Mouse (Mus musculus) ES-E14 (cell line): ENCODE data around the gene Gadl1. TPM values are rescaled to one million over a fixed set of nuclear protein-coding genes. Genes with fewer than 3 reads are reported as not detected.

Experiments used
- DNase-seq: peaks from one replicate; pipeline ENCODE4 v3.0.0-alpha.2; 2013; ENCODE audit warnings: low read depth, low spot score
- H3K27ac ChIP-seq: 2 replicates; pipeline ENCODE4 v1.5.1; 2012; ENCODE audit warnings: low read depth, mild to moderate bottlenecking, low read length, moderate library complexity, mixed read lengths; ENCODE audit not compliant: poor library complexity, insufficient read depth, severe bottlenecking
- H3K36me3 ChIP-seq: 2 replicates; pipeline ENCODE4 v1.6.1; 2012; ENCODE audit warnings: mild to moderate bottlenecking, low read length, moderate library complexity, mixed read lengths; ENCODE audit not compliant: control insufficient read depth, poor library complexity, insufficient read depth, severe bottlenecking
- H3K4me1 ChIP-seq, 2 experiments: fragments of 150-350 bp in 1 of 2; sonication (generic) in 1 of 2; 2 replicates each; pipeline ENCODE4 v1.6.1; 2012; ENCODE audit warnings: low read length in 2 of 2, mild to moderate bottlenecking in 1 of 2, mixed read lengths in 1 of 2; ENCODE audit not compliant: control insufficient read depth in 2 of 2, insufficient read depth in 2 of 2, poor library complexity in 1 of 2
- H3K4me3 ChIP-seq, 2 experiments: fragments of 150-350 bp in 1 of 2; sonication (generic) in 1 of 2; 2 replicates each; pipeline ENCODE4 v1.5.1; 2012; ENCODE audit warnings: low read length in 2 of 2, low read depth in 1 of 2, mild to moderate bottlenecking in 1 of 2, mixed read lengths in 1 of 2; ENCODE audit not compliant: insufficient read depth in 1 of 2, poor library complexity in 1 of 2, severe bottlenecking in 1 of 2
- H3K9ac ChIP-seq: 2 replicates; pipeline ENCODE4 v1.6.1; 2012; ENCODE audit warnings: low read depth, mild to moderate bottlenecking, low read length, mixed read lengths; ENCODE audit not compliant: poor library complexity, insufficient read depth, severe bottlenecking
- H3K9me3 ChIP-seq: fragments of 150-350 bp; sonication (generic); 2 replicates; pipeline ENCODE4 v1.6.1; 2012; ENCODE audit warnings: low read depth, mild to moderate bottlenecking, low read length; ENCODE audit not compliant: control insufficient read depth, insufficient read depth
- CHD2 ChIP-seq: IDR thresholded peaks from 2 replicates; pipeline ENCODE4 v1.6.1; 2014; ENCODE audit warnings: mild to moderate bottlenecking, low read depth, low read length, inconsistent platforms
- HCFC1 ChIP-seq: IDR thresholded peaks from 2 replicates; pipeline ENCODE4 v1.6.1; 2012; ENCODE audit warnings: low read length, inconsistent platforms, borderline replicate concordance; ENCODE audit not compliant: insufficient read depth
- MAFK ChIP-seq: IDR thresholded peaks from 2 replicates; pipeline ENCODE4 v1.6.1; 2014; ENCODE audit warnings: mild to moderate bottlenecking, low read depth, low read length, inconsistent platforms; ENCODE audit not compliant: insufficient read depth
- ZC3H11A ChIP-seq: IDR thresholded peaks from 2 replicates; pipeline ENCODE4 v1.6.1; 2012; ENCODE audit warnings: low read depth, mild to moderate bottlenecking, inconsistent platforms, low read length, borderline replicate concordance
- ZNF384 ChIP-seq: IDR thresholded peaks from 2 replicates; pipeline ENCODE4 v1.6.1; 2012; ENCODE audit warnings: low read depth, low read length, inconsistent platforms
- in situ Hi-C, 2 experiments: fragments of 600-800 bp; cut with MboI; formaldehyde crosslinking; loops; one replicate each; pipeline ENCODE4 v1.15.1; 2025; ENCODE audit warnings: low sequenced_read_pairs in 2 of 2, inconsistent platforms in 1 of 2; ENCODE audit not compliant: unreplicated experiment in 2 of 2
- total RNA-seq: library from RNA; depleted of rRNA; stranded (reverse); fragments of 300-350 nt; gene quantifications from 2 replicates; pipeline ENCODE4 v1.2.3, GENCODE M21; 2012; rRNA removed

Gene Gadl1
- total RNA-seq: not detected in 2 replicates

DNA sequence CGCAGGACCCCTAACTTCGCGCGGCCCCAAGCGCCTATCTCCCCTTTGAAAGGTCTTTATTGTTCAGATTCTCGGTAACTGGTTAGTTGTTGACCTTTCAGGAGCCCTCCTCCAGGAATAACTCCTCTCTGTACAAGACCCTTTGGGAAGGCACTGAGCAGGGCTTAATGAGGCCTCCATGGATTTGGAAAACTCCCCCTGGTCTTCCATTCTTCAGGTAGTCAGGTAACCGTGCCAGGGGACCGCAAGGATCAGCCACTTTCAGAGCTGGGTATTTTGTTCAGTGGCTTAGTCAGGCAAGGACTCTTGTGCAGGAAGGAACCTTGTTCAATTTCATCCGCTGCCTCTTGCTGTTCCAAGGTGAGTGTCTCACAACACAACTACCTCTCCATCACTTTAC lies at the start of gene Gadl1:
Gene Gadl1, plus strand, starts transcription at position 301 of the 400 bp plus-strand sequence.
- H3K4me3 ChIP-seq: peak within 1 kb of the TSS in 1 of 2 experiments; percentile 16; a peak in 2 of 4 replicates

DNA sequence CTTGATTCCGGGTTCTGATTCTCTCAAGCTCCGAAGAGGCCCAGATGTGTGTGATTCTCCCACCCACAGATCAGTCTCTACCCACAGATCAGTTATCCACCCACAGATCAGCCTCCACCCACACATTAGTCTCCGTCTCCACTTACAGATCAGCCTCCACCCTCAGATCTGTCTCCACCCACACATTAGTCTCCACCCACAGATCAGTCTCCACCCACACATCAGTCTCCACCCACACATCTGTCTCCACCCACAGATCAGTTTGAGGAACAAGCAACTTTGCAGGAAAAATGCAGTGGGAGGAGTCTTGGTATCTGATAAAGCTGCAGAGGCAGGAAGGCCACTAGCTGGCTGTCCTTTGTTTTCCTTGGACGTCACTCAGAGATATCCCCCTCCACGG lies 46.5 kb upstream of the Gadl1 start:
- in situ Hi-C loops: no loop called here
- Histone ChIP-seq H3K4me3 (peak overlapping the region in 1 of 2 experiments; percentile 27; a peak in 1 of 4 replicates), H3K9me3 (no peaks in the 10 kb centered on the region), H3K4me1 (no peaks in the 10 kb centered on the region), H3K36me3 (no peaks in the 10 kb centered on the region), H3K27ac (no peak overlapping the region), H3K9ac (no peak overlapping the region)
- DNase-seq: peak; percentile 68
- TF ChIP-seq HCFC1: no peak
- no peak for TF ChIP-seq MAFK
- no peak for TF ChIP-seq ZC3H11A
- no peak for TF ChIP-seq CHD2
- TF ChIP-seq ZNF384: no peak

More for the DNA sequence above, at the start of gene Gadl1:
- no peak within 1 kb of the TSS for H3K27ac ChIP-seq
- TF ChIP-seq ZNF384 (no peak), MAFK (no peak), ZC3H11A (no peak), CHD2 (no peak), HCFC1 (no peak)
- DNase-seq: no peak
- no peaks in the 10 kb centered on the region for H3K9me3 ChIP-seq
- no peaks in the 10 kb centered on the region for H3K36me3 ChIP-seq
- in situ Hi-C loops: no loop called here
- H3K9ac ChIP-seq: no peak within 1 kb of the TSS
- peaks cover 0 to 4% of the 10 kb centered on the region in 2 experiments; a peak in 1 of 4 replicates for H3K4me1 ChIP-seq

DNA sequence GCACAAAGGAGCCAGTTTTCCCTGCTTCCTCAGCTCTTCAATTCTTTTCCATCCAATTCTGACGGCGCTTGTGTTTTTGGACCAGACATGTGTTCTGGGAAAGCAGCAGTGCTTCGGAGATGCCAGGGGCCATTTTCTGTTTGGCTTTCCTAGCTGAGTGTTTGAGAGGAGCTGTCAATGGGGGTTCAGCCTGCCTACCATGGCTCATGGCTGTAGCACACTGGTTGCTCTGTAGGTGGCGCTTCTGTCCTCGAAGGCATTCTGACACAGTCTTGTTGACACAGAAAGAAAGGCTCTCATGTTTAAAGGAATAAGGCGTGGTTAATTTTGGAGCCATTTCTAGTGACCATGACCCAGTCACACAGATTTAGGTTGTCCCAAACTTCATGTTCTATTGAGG lies 45.9 kb upstream of the Gadl1 start:
- no peak for DNase-seq

DNA sequence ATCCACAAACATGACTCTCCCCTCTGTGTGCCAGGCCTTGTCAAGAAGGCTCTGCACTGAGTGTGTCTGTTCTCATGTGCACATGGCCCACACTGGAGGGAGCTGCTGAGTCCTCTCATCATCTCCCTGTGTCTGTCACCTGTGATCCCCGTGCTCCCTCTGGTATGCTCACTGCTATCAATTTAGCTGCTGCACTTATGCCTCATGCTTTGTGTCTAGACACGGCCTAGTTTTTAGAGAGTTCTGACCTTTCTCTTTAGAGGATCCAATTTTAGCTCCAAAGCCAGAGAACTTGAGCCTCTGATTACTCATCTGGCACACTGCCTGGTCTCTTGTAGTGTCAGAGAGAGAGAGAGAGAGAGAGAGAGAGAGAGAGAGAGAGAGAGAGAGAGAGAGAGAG lies 42.0 kb upstream of the Gadl1 start:
- Histone ChIP-seq H3K9me3 (no peaks in the 10 kb centered on the region), H3K27ac (no peak overlapping the region), H3K4me1 (no peaks in the 10 kb centered on the region), H3K9ac (no peak overlapping the region), H3K36me3 (no peaks in the 10 kb centered on the region), H3K4me3 (no peak overlapping the region)
- TF ChIP-seq HCFC1: no peak
- no peak for TF ChIP-seq CHD2
- TF ChIP-seq ZNF384: no peak
- TF ChIP-seq MAFK: no peak
- TF ChIP-seq ZC3H11A: no peak
- no peak for DNase-seq
- in situ Hi-C loops: no loop called here

More for the DNA sequence above, 45.9 kb upstream of the Gadl1 start:
- 0 out of 2 replicates have a peak, but pooled peaks have one; percentile 5 for TF ChIP-seq ZC3H11A
- TF ChIP-seq MAFK: no peak
- Histone ChIP-seq H3K9ac (no peak overlapping the region), H3K4me1 (no peaks in the 10 kb centered on the region), H3K9me3 (no peaks in the 10 kb centered on the region), H3K27ac (no peak overlapping the region), H3K4me3 (peak overlapping the region in 1 of 2 experiments; percentile 27; a peak in 1 of 4 replicates), H3K36me3 (no peaks in the 10 kb centered on the region)
- in situ Hi-C loops: no loop called here

DNA sequence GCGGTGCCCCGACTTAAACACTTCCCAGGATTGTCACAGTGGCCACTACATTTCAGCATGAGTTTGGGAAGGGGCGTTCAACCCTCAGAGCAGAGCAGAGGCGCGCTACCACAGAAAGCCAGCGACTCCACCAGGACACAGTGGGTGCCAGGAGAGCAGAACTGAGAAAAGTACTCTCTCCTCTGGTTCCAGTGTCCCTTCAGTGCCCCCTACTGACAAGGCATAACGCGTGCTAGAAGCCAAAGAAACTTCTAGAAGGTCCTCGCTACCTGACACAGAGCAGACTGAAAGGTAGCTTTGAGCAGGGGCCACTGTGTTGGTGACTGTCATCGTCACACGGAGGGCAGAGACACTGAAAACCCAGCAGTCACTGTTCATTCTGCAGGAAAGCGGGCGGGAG lies 39.1 kb upstream of the Gadl1 start:
- Histone ChIP-seq H3K9ac (no peak overlapping the region), H3K27ac (no peak overlapping the region), H3K4me3 (no peak overlapping the region), H3K9me3 (no peaks in the 10 kb centered on the region), H3K4me1 (no peaks in the 10 kb centered on the region), H3K36me3 (no peaks in the 10 kb centered on the region)
- no peak for DNase-seq
- in situ Hi-C loops: no loop called here
- TF ChIP-seq ZNF384: no peak
- no peak for TF ChIP-seq CHD2
- no peak for TF ChIP-seq MAFK
- TF ChIP-seq ZC3H11A: no peak
- no peak for TF ChIP-seq HCFC1
